Mouse (Mus musculus): ENCODE measurements around the gene Hsf2bp.

The Hsf2bp gene

GRCm38 (mm10) chr17:32035609-32036508 is at the start of gene Hsf2bp, which contains the start of gene Rrp1b:
Gene Hsf2bp, minus strand, starts transcription at chr17:32036349.
Gene Rrp1b, plus strand, starts transcription at chr17:32036100.
- DNase-seq (ENCODE audit: low spot score in 2 of 2): peak; percentile 61 to 69

- DNase-seq (ENCODE audit: low spot score in 2 of 2): no peak
Observed at GRCm38 (mm10) chr17:32083351-32083750, 47.2 kb upstream of the Hsf2bp start.

GRCm38 (mm10) chr17:32075164-32075563 is 39.0 kb upstream of the Hsf2bp start:
- peak in 1 of 2 experiments; percentile 29 for DNase-seq (ENCODE audit: low spot score in 2 of 2)

DNA sequence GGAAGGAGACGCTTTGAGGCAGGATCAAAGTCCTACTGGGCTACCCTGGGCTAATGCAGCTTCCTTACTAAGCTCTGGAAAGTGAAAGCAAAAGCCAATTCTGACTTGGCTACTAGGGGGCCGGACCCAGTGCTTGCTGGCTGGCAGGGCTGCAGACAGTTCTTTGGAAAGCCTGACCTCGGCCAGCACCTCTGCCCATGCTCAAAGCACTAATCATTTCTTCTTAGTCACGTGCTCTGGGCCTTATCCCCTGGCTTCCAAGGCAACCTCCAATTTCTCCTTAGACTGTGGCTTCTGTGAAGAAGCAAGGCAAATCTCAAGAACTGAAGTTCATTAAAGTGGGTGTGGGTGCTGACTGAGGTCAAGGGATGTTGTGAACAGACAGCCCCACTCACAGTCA is 38.5 kb upstream of the Hsf2bp start:
- no peak for DNase-seq (ENCODE audit: low spot score in 2 of 2)

- DNase-seq (ENCODE audit: low spot score in 2 of 2): peak; percentile 79 to 84
Observed at GRCm38 (mm10) chr17:32073359-32073758, 37.2 kb upstream of the Hsf2bp start.

- DNase-seq (ENCODE audit: low spot score in 2 of 2): no peak
Observed at GRCm38 (mm10) chr17:32068810-32069209, 32.7 kb upstream of the Hsf2bp start.

DNA sequence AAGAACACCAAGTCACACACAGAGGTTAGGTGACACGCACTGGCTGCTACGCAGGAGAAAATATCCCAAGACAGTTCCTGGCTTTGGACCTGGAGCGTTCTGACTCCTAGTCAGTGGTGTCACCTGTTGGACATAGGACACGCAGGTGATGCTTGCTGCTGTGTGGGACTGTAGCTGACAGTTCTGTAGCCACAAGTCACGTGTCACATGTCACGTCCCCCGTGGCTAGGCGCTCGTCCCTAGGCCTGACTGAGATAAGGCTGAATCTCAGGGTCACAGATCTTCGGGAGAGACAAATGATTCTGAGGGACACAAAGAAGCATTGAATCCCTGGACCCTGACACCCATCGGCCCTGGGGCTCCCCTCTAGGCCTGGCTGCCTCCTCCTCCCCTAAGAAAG is 32.2 kb upstream of the Hsf2bp start:
- DNase-seq (ENCODE audit: low spot score in 2 of 2): no peak

- DNase-seq (ENCODE audit: low spot score in 2 of 2): no peak
Observed at GRCm38 (mm10) chr17:32067541-32067940, 31.4 kb upstream of the Hsf2bp start.

GRCm38 (mm10) chr17:32064762-32065161 is 28.6 kb upstream of the Hsf2bp start:
- DNase-seq (ENCODE audit: low spot score in 2 of 2): peak in 1 of 2 experiments; percentile 27

DNA sequence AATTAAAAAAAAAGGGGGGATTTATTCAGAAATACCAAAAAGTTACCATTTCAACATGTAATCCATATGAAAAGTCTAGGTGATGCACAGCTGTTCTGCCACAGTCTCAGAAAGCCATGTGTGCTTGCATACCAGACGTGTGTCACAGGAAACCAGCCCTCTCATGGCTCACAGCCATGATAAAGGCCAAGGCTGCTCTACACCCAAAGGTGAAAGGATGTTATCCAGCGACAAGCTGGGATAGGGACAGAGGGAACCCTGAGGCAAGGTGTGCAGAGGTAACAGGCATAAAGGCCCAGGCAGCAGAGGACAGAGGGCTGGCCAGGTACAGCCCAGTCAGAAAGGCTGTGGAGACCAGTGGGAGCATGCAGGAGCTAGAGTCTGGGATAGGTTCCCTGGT is 27.5 kb upstream of the Hsf2bp start:
- no peak for DNase-seq (ENCODE audit: low spot score in 2 of 2)

- DNase-seq (ENCODE audit: low spot score in 2 of 2): no peak
Observed at GRCm38 (mm10) chr17:32061219-32061618, 25.1 kb upstream of the Hsf2bp start.

- DNase-seq (ENCODE audit: low spot score in 2 of 2): no peak
Observed at GRCm38 (mm10) chr17:32059084-32059483, 22.9 kb upstream of the Hsf2bp start.

DNA sequence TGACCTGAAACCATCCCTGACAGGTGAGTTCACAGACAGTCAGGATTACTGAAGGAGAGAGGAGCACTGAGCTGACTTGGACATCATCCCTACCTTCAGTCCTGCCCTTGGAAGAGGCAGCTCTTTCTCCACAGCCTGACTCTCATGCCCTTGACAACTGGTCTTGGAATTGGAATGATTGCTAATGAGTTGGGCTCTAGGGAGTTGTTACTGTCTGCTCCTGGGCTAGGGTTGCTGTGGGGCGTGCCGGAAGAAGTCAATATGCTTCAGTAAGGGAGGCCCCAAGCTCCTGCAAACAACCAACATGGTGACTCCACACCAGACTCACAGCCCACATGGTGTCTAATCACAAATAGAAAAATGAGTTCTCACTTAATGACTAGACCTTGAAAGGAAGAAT is 21.7 kb upstream of the Hsf2bp start:
- no peak for DNase-seq (ENCODE audit: low spot score in 2 of 2)

GRCm38 (mm10) chr17:32053677-32054076 is 17.5 kb upstream of the Hsf2bp start:
- no peak for DNase-seq (ENCODE audit: low spot score in 2 of 2)

- DNase-seq (ENCODE audit: low spot score in 2 of 2): no peak
Observed at GRCm38 (mm10) chr17:32052237-32053080, 16.3 kb upstream of the Hsf2bp start.

GRCm38 (mm10) chr17:32050609-32051008 is 14.5 kb upstream of the Hsf2bp start:
- no peak for DNase-seq (ENCODE audit: low spot score in 2 of 2)

- DNase-seq (ENCODE audit: low spot score in 2 of 2): no peak
Observed at GRCm38 (mm10) chr17:32049914-32050313, 13.8 kb upstream of the Hsf2bp start.

GRCm38 (mm10) chr17:32048351-32048750 is 12.2 kb upstream of the Hsf2bp start:
- no peak for DNase-seq (ENCODE audit: low spot score in 2 of 2)

GRCm38 (mm10) chr17:32046541-32046940 is 10.4 kb upstream of the Hsf2bp start:
- DNase-seq (ENCODE audit: low spot score in 2 of 2): no peak

GRCm38 (mm10) chr17:32040263-32040662 is 4.1 kb upstream of the Hsf2bp start:
- no peak for DNase-seq (ENCODE audit: low spot score in 2 of 2)

DNA sequence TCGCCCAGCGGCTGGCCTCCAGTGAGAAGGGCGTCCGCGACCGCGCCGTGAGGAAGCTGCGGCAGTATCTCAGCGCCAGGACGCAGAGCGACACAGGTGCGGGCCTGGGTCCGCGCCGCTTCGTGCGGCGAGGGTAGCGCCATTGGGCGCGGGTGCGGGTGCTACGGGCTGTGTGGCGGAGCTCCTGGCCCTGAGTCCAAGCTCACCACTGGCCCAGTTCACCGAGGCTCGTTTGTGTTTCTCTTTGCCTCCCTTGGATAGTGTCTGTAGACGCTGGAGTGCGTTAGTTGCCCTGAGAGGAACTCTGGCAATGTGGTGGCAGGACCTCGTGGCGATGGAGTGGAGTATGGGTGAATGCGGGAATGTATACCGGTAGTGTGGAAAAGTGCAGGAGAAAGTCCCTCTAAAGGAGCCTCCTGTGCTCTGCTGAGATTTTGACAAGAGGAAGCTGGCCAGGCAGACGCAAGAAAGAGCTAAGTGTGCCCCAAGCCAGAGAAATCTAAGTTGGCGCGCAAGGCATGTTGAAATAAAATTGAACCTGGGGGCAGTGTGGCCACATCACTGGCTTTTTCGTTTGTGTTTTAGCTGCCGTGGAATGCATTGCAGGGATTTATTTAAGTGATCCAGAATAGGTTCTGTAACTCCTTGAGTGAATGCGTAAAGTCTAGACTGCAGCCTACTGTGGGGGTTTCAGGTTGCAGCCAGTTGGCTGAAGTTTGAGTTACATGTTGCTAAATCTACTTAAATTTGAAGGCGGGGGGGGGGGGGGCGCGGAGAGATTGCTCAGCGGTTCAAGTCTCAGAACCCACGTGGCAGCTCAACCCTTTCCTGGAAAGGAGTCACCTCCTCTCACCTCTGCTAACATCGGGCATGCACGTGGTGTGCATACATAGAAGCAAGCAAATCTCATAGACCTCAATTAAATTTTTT is 625 bp upstream of the Hsf2bp start:
- no peak for DNase-seq (ENCODE audit: low spot score in 2 of 2)

Data from frontal cortex, postnatal 25 days (tissue).